Comparison of ENCODE assay signal across 15 mouse cellular contexts in the genomic region with DNA sequence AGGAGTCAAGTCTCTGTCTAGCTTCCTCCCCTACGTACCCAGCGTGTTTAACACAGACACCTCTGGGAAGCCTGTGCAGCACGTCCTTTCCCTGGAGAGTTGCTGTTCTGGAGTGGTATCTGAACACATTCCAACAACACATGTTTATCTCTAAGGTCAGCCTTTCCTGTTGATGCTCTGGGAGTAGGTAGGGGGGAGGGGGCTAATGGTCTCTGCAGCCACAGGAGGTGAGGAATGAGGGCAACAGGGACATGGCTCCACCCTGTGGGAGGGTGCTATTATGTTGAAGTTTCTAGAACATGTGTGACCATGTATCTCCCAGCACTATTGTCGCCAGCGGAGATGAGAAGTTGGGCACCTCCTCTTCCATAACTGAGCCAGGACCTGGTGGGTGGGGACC. TPM values are rescaled to one million over a fixed set of nuclear protein-coding genes. Genes with fewer than 3 reads are reported as not detected.
DNase-seq lines count a peak whose midpoint lies in the region; ATAC-seq and TF ChIP-seq lines count a peak whose summit lies in the region.
"Had no signal": no experiment of that assay in that cellular context is flagged by ENCODE, and none has a peak within 500 bp of the region (broad histone marks: within the 10 kb centered on the region; RNA-seq: fewer than 3 reads in every experiment).

No protein-coding gene starts in this region.

- WGBS in kidney, adult 2 months, result 77% methylated on average over 5 of the region's 5 CpGs
- WGBS in kidney, embryonic 14.5 days, result 62% methylated on average over 5 of the region's 5 CpGs
- WGBS in heart, embryonic 13.5 days, result 15% methylated on average over 5 of the region's 5 CpGs
- 17% methylated on average over 5 of the region's 5 CpGs for WGBS in liver, embryonic 13.5 days (ENCODE audit: insufficient replicate concordance)
- WGBS in intestine, embryonic 16.5 days, result 41% methylated on average over 5 of the region's 5 CpGs

- H3K27me3 ChIP-seq in kidney, adult 2 months (replicated peaks; ENCODE audit: control insufficient read depth, insufficient read depth, low read length), result no peaks in the 10 kb centered on the region
- peaks cover 12% of the 10 kb centered on the region; the same call in 1 of the 2 replicates for H3K27me3 ChIP-seq in kidney, embryonic 14.5 days (ENCODE audit: control insufficient read depth, insufficient read depth, low read length)
- peaks cover 15% of the 10 kb centered on the region for H3K27me3 ChIP-seq in heart, embryonic 13.5 days (replicated peaks)
- peaks cover 23% of the 10 kb centered on the region for H3K27me3 ChIP-seq in liver, embryonic 13.5 days
- H3K27me3 ChIP-seq in intestine, embryonic 16.5 days (replicated peaks; ENCODE audit: control insufficient read depth, insufficient read depth, low read length), result peaks cover 7% of the 10 kb centered on the region; the same call in 1 of the 2 replicates

- H3K9ac ChIP-seq in kidney, embryonic 14.5 days (ENCODE audit: low read depth, low read length), result no peak overlapping the region
- peak overlapping the region; percentile 56; the same call in 1 of the 2 replicates for H3K9ac ChIP-seq in heart, embryonic 13.5 days
- peak overlapping the region; percentile 61 for H3K9ac ChIP-seq in liver, embryonic 13.5 days
- H3K9ac ChIP-seq in intestine, embryonic 16.5 days (ENCODE audit: low read depth, low read length), result no peak overlapping the region
- H3K9ac ChIP-seq: hindbrain, embryonic 12.5 days; neural tube, embryonic 15.5 days had no signal

- no peaks in the 10 kb centered on the region for H3K4me1 ChIP-seq in kidney, adult 2 months (ENCODE audit: control insufficient read depth, insufficient read depth, low read length)
- peaks cover 4% of the 10 kb centered on the region; the same call in 1 of the 2 replicates for H3K4me1 ChIP-seq in kidney, embryonic 14.5 days (ENCODE audit: control insufficient read depth, insufficient read depth, low read length)
- H3K4me1 ChIP-seq in brown adipose tissue, adult 24 weeks (ENCODE audit: control insufficient read depth, insufficient read depth, insufficient read length, low read length), result peaks cover 10% of the 10 kb centered on the region
- peaks cover 80% of the 10 kb centered on the region for H3K4me1 ChIP-seq in heart, embryonic 13.5 days
- peaks cover 87% of the 10 kb centered on the region for H3K4me1 ChIP-seq in liver, embryonic 13.5 days (replicated peaks)
- peaks cover 15% of the 10 kb centered on the region for H3K4me1 ChIP-seq in intestine, embryonic 16.5 days (ENCODE audit: control insufficient read depth, insufficient read depth, low read length)

- H3K36me3 ChIP-seq in kidney, adult 2 months (ENCODE audit: control insufficient read depth, insufficient read depth, low read length), result no peaks in the 10 kb centered on the region
- H3K36me3 ChIP-seq in kidney, embryonic 14.5 days (ENCODE audit: control insufficient read depth, insufficient read depth, low read length), result no peaks in the 10 kb centered on the region
- no peaks in the 10 kb centered on the region for H3K36me3 ChIP-seq in heart, embryonic 13.5 days
- H3K36me3 ChIP-seq in liver, embryonic 13.5 days, result no peaks in the 10 kb centered on the region
- H3K36me3 ChIP-seq in intestine, embryonic 16.5 days (ENCODE audit: control insufficient read depth, insufficient read depth, low read length), result no peaks in the 10 kb centered on the region
- H3K36me3 ChIP-seq: forebrain, embryonic 10.5 days; hindbrain, embryonic 12.5 days; neural tube, embryonic 15.5 days had no signal

- no peak overlapping the region for H3K4me3 ChIP-seq in kidney, adult 2 months (ENCODE audit: insufficient read depth, low read depth, low read length)
- H3K4me3 ChIP-seq in kidney, embryonic 14.5 days (ENCODE audit: low read length), result no peak overlapping the region
- peak overlapping the region; percentile 48 for H3K4me3 ChIP-seq in brown adipose tissue, adult 24 weeks (ENCODE audit: insufficient read depth, low read depth, low read length)
- H3K4me3 ChIP-seq in heart, embryonic 13.5 days, result no peak overlapping the region
- H3K4me3 ChIP-seq in liver, embryonic 13.5 days (replicated peaks), result peak overlapping the region; percentile 20; the same call in 1 of the 2 replicates
- H3K4me3 ChIP-seq in intestine, embryonic 16.5 days (ENCODE audit: low read length), result no peak overlapping the region
- H3K4me3 ChIP-seq: forebrain, embryonic 10.5 days; hindbrain, embryonic 12.5 days; neural tube, embryonic 15.5 days had no signal

- H3K4me2 ChIP-seq in kidney, embryonic 14.5 days (replicated peaks; ENCODE audit: low read depth, low read length), result no peak overlapping the region
- H3K4me2 ChIP-seq in heart, embryonic 13.5 days, result peak overlapping the region; percentile 51
- H3K4me2 ChIP-seq in liver, embryonic 13.5 days, result peak overlapping the region; percentile 56
- no peak overlapping the region for H3K4me2 ChIP-seq in intestine, embryonic 16.5 days (ENCODE audit: low read depth, low read length)
- H3K4me2 ChIP-seq: hindbrain, embryonic 12.5 days; neural tube, embryonic 15.5 days had no signal

- peak; percentile 63 for DNase-seq in kidney, adult 2 months
- peak; percentile 54 for DNase-seq in liver, embryonic 13.5 days
- DNase-seq in thymus, postnatal 36 days, result no peak
- no peak for DNase-seq in adrenal gland, postnatal 36 days
- DNase-seq: embryo, embryonic 11 days; kidney, postnatal 10 days; right cerebral cortex, postnatal 14 days had no signal

- TF ChIP-seq POLR2A in kidney, adult 2 months (IDR thresholded peaks at IDR 0.05; ENCODE audit: low read depth, low read length), result no peak

- ATAC-seq in kidney, embryonic 14.5 days (ENCODE audit: low FRiP score, low TSS enrichment), result no peak
- no peak for ATAC-seq in heart, embryonic 13.5 days (ENCODE audit: extremely low read depth, insufficient number of reproducible peaks, low FRiP score, low TSS enrichment)
- ATAC-seq in liver, embryonic 13.5 days (ENCODE audit: low read depth), result peak; percentile 12
- no peak for ATAC-seq in intestine, embryonic 16.5 days
- ATAC-seq: midbrain, embryonic 16.5 days had no signal

- no peak overlapping the region for H3K27ac ChIP-seq in kidney, adult 2 months (ENCODE audit: insufficient read depth, low read depth, low read length)
- H3K27ac ChIP-seq in kidney, embryonic 14.5 days (ENCODE audit: low read depth, low read length), result no peak overlapping the region
- peak overlapping the region; percentile 97 for H3K27ac ChIP-seq in brown adipose tissue, adult 24 weeks (replicated peaks; ENCODE audit: low read depth, low read length)
- peak overlapping the region; percentile 69 for H3K27ac ChIP-seq in heart, embryonic 13.5 days (replicated peaks)
- peak overlapping the region; percentile 79 for H3K27ac ChIP-seq in liver, embryonic 13.5 days
- H3K27ac ChIP-seq in intestine, embryonic 16.5 days (ENCODE audit: low read length), result no peak overlapping the region
- H3K27ac ChIP-seq: forebrain, embryonic 10.5 days; hindbrain, embryonic 12.5 days; neural tube, embryonic 15.5 days had no signal

- no peak for TF ChIP-seq CTCF in kidney, adult 2 months (conservative IDR thresholded peaks at IDR 0.05; ENCODE audit: insufficient read depth, insufficient read length, low read depth, low read length)

- no peaks in the 10 kb centered on the region for H3K9me3 ChIP-seq in kidney, embryonic 14.5 days (ENCODE audit: control insufficient read depth, low read length)
- no peaks in the 10 kb centered on the region for H3K9me3 ChIP-seq in heart, embryonic 13.5 days
- no peaks in the 10 kb centered on the region for H3K9me3 ChIP-seq in liver, embryonic 13.5 days (replicated peaks)
- no peaks in the 10 kb centered on the region for H3K9me3 ChIP-seq in intestine, embryonic 16.5 days (ENCODE audit: control insufficient read depth, low read length)
- H3K9me3 ChIP-seq: forebrain, embryonic 10.5 days; hindbrain, embryonic 12.5 days; neural tube, embryonic 15.5 days had no signal

RNA-seq across cellular contexts. Expression of a gene that starts 3.0 kb away (rescaled TPM):
- polyA plus RNA-seq in kidney, adult 2 months (2012; rRNA removed), result 0.61 and 0.64 TPM in 2 replicates
- 0.46 and 0.57 TPM in 2 replicates for polyA plus RNA-seq in kidney, embryonic 14.5 days (2014; fragmentation: Nextera tagmentation; extraction: Ambion mirVana)
- 1.3 and 3.7 TPM in 2 replicates for polyA plus RNA-seq in brown adipose tissue, adult 24 weeks (2012; ENCODE audit: insufficient read depth, insufficient read length, missing spikeins)
- 2.0 and 2.3 TPM in 2 replicates for polyA plus RNA-seq in heart, embryonic 13.5 days (2015; fragmentation: Nextera tagmentation; extraction: Ambion mirVana)
- polyA plus RNA-seq in liver, embryonic 13.5 days (2015; fragmentation: Nextera tagmentation; extraction: Ambion mirVana), result 0.31 and 0.35 TPM in 2 replicates
- polyA plus RNA-seq in intestine, embryonic 16.5 days (2015; fragmentation: Nextera tagmentation; extraction: Ambion mirVana), result 1.6 and 1.7 TPM in 2 replicates
- total RNA-seq in adrenal gland, postnatal 36 days (2021), result 1 to 10 TPM; 1.6 TPM

RNA-seq across cellular contexts. Expression of a gene that starts 14.0 kb away (rescaled TPM):
- polyA plus RNA-seq in kidney, adult 2 months (2012; rRNA removed), result 6.5 and 9.1 TPM in 2 replicates
- polyA plus RNA-seq in kidney, embryonic 14.5 days (2014; fragmentation: Nextera tagmentation; extraction: Ambion mirVana), result 28.6 and 40.3 TPM in 2 replicates
- 2.7 and 5.4 TPM in 2 replicates for polyA plus RNA-seq in brown adipose tissue, adult 24 weeks (2012; ENCODE audit: insufficient read depth, insufficient read length, missing spikeins)
- 18.1 and 20.2 TPM in 2 replicates for polyA plus RNA-seq in heart, embryonic 13.5 days (2015; fragmentation: Nextera tagmentation; extraction: Ambion mirVana)
- 24.8 and 28.9 TPM in 2 replicates for polyA plus RNA-seq in liver, embryonic 13.5 days (2015; fragmentation: Nextera tagmentation; extraction: Ambion mirVana)
- 33.7 and 35.3 TPM in 2 replicates for polyA plus RNA-seq in intestine, embryonic 16.5 days (2015; fragmentation: Nextera tagmentation; extraction: Ambion mirVana)
- total RNA-seq in adrenal gland, postnatal 36 days (2021), result 10 to 100 TPM; 16.4 to 19.5 TPM

Comparison
In these comparisons a context has a peak if more than half of its experiments do, and no peak if none do; other contexts are left out.
1. DNase-seq: peak in kidney, adult 2 months (single experiment) and liver, embryonic 13.5 days (single experiment); none in thymus, postnatal 36 days (0 of 2) and adrenal gland, postnatal 36 days (0 of 2).
2. H3K27ac ChIP-seq: peak in brown adipose tissue, adult 24 weeks (single experiment), heart, embryonic 13.5 days (single experiment) and liver, embryonic 13.5 days (single experiment); none in kidney, adult 2 months (single experiment), kidney, embryonic 14.5 days (single experiment) and intestine, embryonic 16.5 days (single experiment).
3. H3K4me3 ChIP-seq: peak in brown adipose tissue, adult 24 weeks (single experiment) and liver, embryonic 13.5 days (single experiment); none in kidney, adult 2 months (single experiment), kidney, embryonic 14.5 days (single experiment), heart, embryonic 13.5 days (single experiment) and intestine, embryonic 16.5 days (single experiment).
4. H3K4me2 ChIP-seq: peak in heart, embryonic 13.5 days (single experiment) and liver, embryonic 13.5 days (single experiment); none in kidney, embryonic 14.5 days (single experiment) and intestine, embryonic 16.5 days (single experiment).
5. H3K9ac ChIP-seq: peak in heart, embryonic 13.5 days (single experiment) and liver, embryonic 13.5 days (single experiment); none in kidney, embryonic 14.5 days (single experiment) and intestine, embryonic 16.5 days (single experiment).